Mouse (Mus musculus) spleen, postnatal 10 days (tissue): ENCODE measurements at regions not wholly inside any gene's neighbourhood (a gene's known extent, or its start where the extent isn't known, plus 50 kb on each side); places are given as distances from the start of the nearest gene placed in this dataset.

Source experiments
- DNase-seq, 2 experiments: peaks; one replicate each; pipeline ENCODE4 v3.0.0; 2021 to 2022; ENCODE audit warnings: low spot score in 2 of 2

DNA sequence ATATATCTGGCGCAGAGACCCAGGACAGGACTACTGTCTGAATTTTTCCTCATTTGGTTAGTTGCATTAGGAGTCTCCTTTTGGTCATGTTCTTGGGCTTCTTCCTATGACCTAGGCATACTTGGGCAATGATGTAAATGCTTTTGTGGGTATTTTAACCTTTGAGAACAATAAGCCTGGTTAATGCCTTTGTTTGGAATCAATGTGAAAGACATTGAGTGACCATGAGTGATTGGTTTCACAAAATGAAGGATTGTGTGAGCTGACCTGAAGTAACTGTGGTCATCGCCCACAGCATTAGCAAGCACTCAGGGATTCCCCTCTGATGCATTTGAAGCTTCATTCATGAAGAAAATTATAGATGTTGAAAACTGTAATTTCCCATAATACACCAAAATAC lies 61.9 kb upstream of the Abcb5 start:
- DNase-seq, result no peak

GRCm38 (mm10) chr12:119027701-119028100 lies 61.5 kb upstream of the Abcb5 start:
- no peak for DNase-seq

DNA sequence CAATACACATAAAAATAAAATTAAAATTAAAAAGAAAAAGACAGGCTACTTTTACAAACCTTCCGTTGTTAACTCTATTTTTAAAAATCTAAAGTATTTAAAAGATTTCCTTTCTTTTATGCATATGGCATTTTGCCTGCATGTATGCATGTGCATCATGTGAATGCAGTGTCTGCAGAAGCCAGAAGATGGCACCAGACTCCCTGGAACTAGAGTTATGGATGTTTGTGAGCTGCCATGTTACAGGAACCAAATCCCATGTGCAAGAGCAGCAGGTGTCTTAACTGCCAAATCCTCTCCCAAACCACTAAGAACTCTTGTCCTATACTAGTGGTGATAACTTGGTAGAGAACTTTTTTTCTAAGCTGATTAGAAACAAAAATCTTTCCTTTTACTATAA lies 60.1 kb upstream of the Abcb5 start:
- DNase-seq, result peak in 1 of 2 experiments; percentile 51

- DNase-seq, result no peak
These were observed 57.8 kb upstream of the Abcb5 start for GRCm38 (mm10) chr12:119024063-119024462.
